17 mouse cellular contexts compared by ENCODE assay signal in the genomic region with DNA sequence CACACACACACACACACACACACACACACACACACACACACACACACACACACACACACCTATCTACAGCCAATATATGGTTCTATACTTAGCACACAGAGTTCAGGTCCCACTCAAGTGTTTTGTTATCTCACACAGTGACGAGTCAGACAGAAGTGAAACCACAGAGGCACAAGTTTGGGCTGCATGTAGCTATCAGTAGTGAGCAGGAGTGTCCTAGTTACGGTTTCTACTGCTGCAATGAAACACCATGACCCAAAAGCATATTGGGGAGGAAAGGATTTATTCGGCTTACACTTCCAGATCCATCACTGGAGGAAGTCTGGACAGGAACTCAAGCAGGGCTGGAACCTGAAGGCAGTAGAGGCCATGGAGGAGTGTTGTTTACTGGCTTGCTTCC. TPM values are rescaled to one million over a fixed set of nuclear protein-coding genes. Genes with fewer than 3 reads are reported as not detected.
A peak's percentile ranks its signal among the peaks of the same experiment; 100 is the strongest.
DNase-seq lines count a peak whose midpoint lies in the region; ATAC-seq and TF ChIP-seq lines count a peak whose summit lies in the region.
"Had no signal": no experiment of that assay in that cellular context is flagged by ENCODE, and none has a peak within 500 bp of the region (broad histone marks: within the 10 kb centered on the region; RNA-seq: fewer than 3 reads in every experiment).

No protein-coding gene starts in this region.

- peaks cover 25% of the 10 kb centered on the region for H3K36me3 ChIP-seq in heart, postnatal 0 days (replicated peaks; ENCODE audit: control insufficient read depth, insufficient read depth, low read length)
- peaks cover 53% of the 10 kb centered on the region for H3K36me3 ChIP-seq in megakaryocyte, embryonic 14.5 days (replicated peaks; ENCODE audit: low read length)
- peaks cover 9% of the 10 kb centered on the region; the same call in 1 of the 2 replicates for H3K36me3 ChIP-seq in midbrain, embryonic 14.5 days (ENCODE audit: control insufficient read depth, insufficient read depth, low read length)
- no peaks in the 10 kb centered on the region for H3K36me3 ChIP-seq in midbrain, embryonic 16.5 days (ENCODE audit: control insufficient read depth, insufficient read depth, low read length)

- ATAC-seq in heart, postnatal 0 days (ENCODE audit: insufficient read depth, low read depth): no peak
- no peak for ATAC-seq in midbrain, embryonic 14.5 days (ENCODE audit: low FRiP score, low TSS enrichment)
- no peak for ATAC-seq in midbrain, embryonic 16.5 days
- ATAC-seq: forebrain, embryonic 14.5 days had no signal

- peak; percentile 94 for DNase-seq in heart, adult 11 months
- no peak for DNase-seq in heart, postnatal 4 days
- DNase-seq in 416B (ENCODE audit: low read depth): peak; percentile 83
- peak; percentile 21 for DNase-seq in heart, postnatal 0 days (ENCODE audit: low spot score)
- no peak for DNase-seq in kidney, postnatal 36 days
- DNase-seq in midbrain, embryonic 14.5 days: no peak
- DNase-seq: adrenal gland, adult 2 months; cerebellum, adult 9-11 months; kidney, adult 8-10 months; left cerebral cortex, postnatal 4 days; lung, adult 2 months; right cerebral cortex, postnatal 4 days had no signal

- peak overlapping the region; percentile 36 for H3K27ac ChIP-seq in heart, postnatal 0 days (ENCODE audit: low read depth)
- no peak overlapping the region for H3K27ac ChIP-seq in midbrain, embryonic 14.5 days (replicated peaks; ENCODE audit: low read depth, low read length)
- H3K27ac ChIP-seq in midbrain, embryonic 16.5 days (ENCODE audit: low read length): no peak overlapping the region
- H3K27ac ChIP-seq: macrophage; neural tube, embryonic 12.5 days had no signal

- no peak overlapping the region for H3K9ac ChIP-seq in heart, postnatal 0 days (replicated peaks; ENCODE audit: low read depth, low read length)
- no peak overlapping the region for H3K9ac ChIP-seq in midbrain, embryonic 14.5 days (replicated peaks; ENCODE audit: low read length)
- H3K9ac ChIP-seq in midbrain, embryonic 16.5 days (ENCODE audit: low read depth, low read length): no peak overlapping the region
- H3K9ac ChIP-seq: neural tube, embryonic 12.5 days had no signal

- no peaks in the 10 kb centered on the region for H3K27me3 ChIP-seq in heart, postnatal 0 days (ENCODE audit: control insufficient read depth, insufficient read depth, low read length)
- no peaks in the 10 kb centered on the region for H3K27me3 ChIP-seq in megakaryocyte, embryonic 14.5 days (replicated peaks)
- no peaks in the 10 kb centered on the region for H3K27me3 ChIP-seq in midbrain, embryonic 14.5 days (ENCODE audit: control insufficient read depth, insufficient read depth, low read length)
- no peaks in the 10 kb centered on the region for H3K27me3 ChIP-seq in midbrain, embryonic 16.5 days (ENCODE audit: control insufficient read depth, insufficient read depth, low read depth, low read length)
- H3K27me3 ChIP-seq: neural tube, embryonic 12.5 days had no signal

- WGBS in heart, postnatal 0 days: 26% methylated on average over 3 of the region's 3 CpGs
- 86% methylated on average over 3 of the region's 3 CpGs for WGBS in midbrain, embryonic 14.5 days
- 90% methylated on average over 3 of the region's 3 CpGs for WGBS in midbrain, embryonic 16.5 days

- TF ChIP-seq EP300 in heart, postnatal 0 days (IDR thresholded peaks at IDR 0.05; ENCODE audit: low read depth): no peak

- H3K4me2 ChIP-seq in heart, postnatal 0 days (ENCODE audit: low read depth, low read length): no peak overlapping the region
- no peak overlapping the region for H3K4me2 ChIP-seq in midbrain, embryonic 14.5 days (ENCODE audit: low read length)
- no peak overlapping the region for H3K4me2 ChIP-seq in midbrain, embryonic 16.5 days (ENCODE audit: low read length)
- H3K4me2 ChIP-seq: neural tube, embryonic 12.5 days had no signal

- TF ChIP-seq CTCF in heart, postnatal 0 days (IDR thresholded peaks at IDR 0.05; ENCODE audit: low read depth): no peak

- peaks cover 33% of the 10 kb centered on the region for H3K4me1 ChIP-seq in heart, postnatal 0 days (ENCODE audit: control insufficient read depth, insufficient read depth)
- peaks cover 79% of the 10 kb centered on the region for H3K4me1 ChIP-seq in megakaryocyte, embryonic 14.5 days
- H3K4me1 ChIP-seq in midbrain, embryonic 14.5 days (ENCODE audit: control insufficient read depth, insufficient read depth, low read length): no peaks in the 10 kb centered on the region
- no peaks in the 10 kb centered on the region for H3K4me1 ChIP-seq in midbrain, embryonic 16.5 days (ENCODE audit: control insufficient read depth, insufficient read depth, low read length)
- H3K4me1 ChIP-seq: neural tube, embryonic 12.5 days had no signal

- no peak overlapping the region for H3K4me3 ChIP-seq in heart, postnatal 0 days (ENCODE audit: low read depth, low read length)
- H3K4me3 ChIP-seq in megakaryocyte, embryonic 14.5 days (replicated peaks): peak overlapping the region; percentile 81
- H3K4me3 ChIP-seq in midbrain, embryonic 14.5 days (replicated peaks; ENCODE audit: low read depth, low read length): no peak overlapping the region
- H3K4me3 ChIP-seq in midbrain, embryonic 16.5 days (ENCODE audit: low read depth, low read length): no peak overlapping the region
- H3K4me3 ChIP-seq: neural tube, embryonic 12.5 days had no signal

- no peaks in the 10 kb centered on the region for H3K9me3 ChIP-seq in heart, postnatal 0 days (replicated peaks; ENCODE audit: control insufficient read depth, low read length)
- no peaks in the 10 kb centered on the region for H3K9me3 ChIP-seq in megakaryocyte, embryonic 14.5 days
- H3K9me3 ChIP-seq in midbrain, embryonic 14.5 days (ENCODE audit: control insufficient read depth, low read length): no peaks in the 10 kb centered on the region
- no peaks in the 10 kb centered on the region for H3K9me3 ChIP-seq in midbrain, embryonic 16.5 days (replicated peaks; ENCODE audit: control insufficient read depth, low read length, poor library complexity, severe bottlenecking)
- H3K9me3 ChIP-seq: neural tube, embryonic 12.5 days had no signal

RNA-seq across cellular contexts. Expression of a gene that starts 9.1 kb away (rescaled TPM):
- 1 to 10 TPM; 6.0 to 6.6 TPM for total RNA-seq in heart, postnatal 4 days (2021)
- total RNA-seq in heart, postnatal 0 days (2014; rRNA removed; ENCODE audit: low replicate concordance): 1.5 and 1.7 TPM in 2 replicates
- polyA plus RNA-seq in heart, postnatal 0 days (2015; fragmentation: Nextera tagmentation; extraction: Ambion mirVana): 2.2 and 2.3 TPM in 2 replicates
- 1.2 and 3.0 TPM in 2 replicates for polyA plus RNA-seq in megakaryocyte, embryonic 14.5 days (2012; ENCODE audit: insufficient read depth, low replicate concordance)
- polyA plus RNA-seq in midbrain, embryonic 14.5 days (2014; fragmentation: Nextera tagmentation; extraction: Ambion mirVana): 1.1 and 1.3 TPM in 2 replicates
- polyA plus RNA-seq in midbrain, embryonic 16.5 days (2015; fragmentation: Nextera tagmentation; extraction: Ambion mirVana): 1.3 and 1.5 TPM in 2 replicates

Comparison
In these comparisons a context has a peak if more than half of its experiments do, and no peak if none do; other contexts are left out.
1. DNase-seq: peak in heart, adult 11 months (single experiment), 416B (single experiment) and heart, postnatal 0 days (single experiment); none in heart, postnatal 4 days (single experiment), kidney, postnatal 36 days (0 of 2) and midbrain, embryonic 14.5 days (single experiment).